Mouse (Mus musculus) brain, embryonic 14.5 days (tissue): ENCODE results near the gene Osbpl10. TPM values are rescaled to one million over a fixed set of nuclear protein-coding genes. Genes with fewer than 3 reads are reported as not detected.

Source experiments
- DNase-seq: peaks from one replicate; pipeline ENCODE4 v3.0.0-alpha.2; 2011; ENCODE audit warnings: low read depth
- CTCF ChIP-seq: fragments of 200-500 bp; IDR thresholded peaks from 2 replicates; pipeline ENCODE4 v1.5.1; 2012; ENCODE audit warnings: inconsistent platforms, mild to moderate bottlenecking, moderate library complexity, borderline replicate concordance; ENCODE audit not compliant: insufficient read depth, insufficient read length; ENCODE audit errors: extremely low read depth
- POLR2A ChIP-seq: fragments of 200-500 bp; IDR thresholded peaks from 2 replicates; pipeline ENCODE4 v1.6.1; 2012; ENCODE audit warnings: mild to moderate bottlenecking, inconsistent platforms, borderline replicate concordance; ENCODE audit not compliant: poor library complexity, insufficient read depth, insufficient read length, severe bottlenecking; ENCODE audit errors: extremely low read depth
- polyA plus RNA-seq: library from polyadenylated mRNA; depleted of rRNA; stranded (reverse); fragments of >200 nt; gene quantifications from 2 replicates; pipeline ENCODE4 v1.2.3, GENCODE M21; 2012

Osbpl10 gene
- polyA plus RNA-seq, 1 experiment: 7.3 TPM

DNA sequence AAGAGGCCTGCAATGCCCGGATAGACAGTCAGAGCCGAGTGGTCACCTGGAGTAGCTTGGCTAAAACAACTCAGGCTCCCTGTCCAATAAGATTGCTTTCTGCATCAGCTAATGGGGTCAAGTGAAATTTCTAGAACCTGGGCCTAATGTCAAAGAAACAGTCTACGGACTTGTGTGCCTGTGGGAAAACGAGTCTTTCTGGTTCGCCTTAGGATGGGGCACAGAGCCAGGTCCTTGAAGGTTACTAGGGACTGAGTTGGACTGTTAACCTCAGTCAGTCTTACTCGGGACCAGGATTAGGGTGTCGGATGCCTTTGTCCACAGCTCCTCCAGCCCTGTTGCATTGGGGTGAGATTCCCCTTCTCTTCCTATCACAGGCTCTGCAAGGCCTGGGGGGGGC, 218.7 kb downstream of the Osbpl10 start:
- DNase-seq: no peak

DNA sequence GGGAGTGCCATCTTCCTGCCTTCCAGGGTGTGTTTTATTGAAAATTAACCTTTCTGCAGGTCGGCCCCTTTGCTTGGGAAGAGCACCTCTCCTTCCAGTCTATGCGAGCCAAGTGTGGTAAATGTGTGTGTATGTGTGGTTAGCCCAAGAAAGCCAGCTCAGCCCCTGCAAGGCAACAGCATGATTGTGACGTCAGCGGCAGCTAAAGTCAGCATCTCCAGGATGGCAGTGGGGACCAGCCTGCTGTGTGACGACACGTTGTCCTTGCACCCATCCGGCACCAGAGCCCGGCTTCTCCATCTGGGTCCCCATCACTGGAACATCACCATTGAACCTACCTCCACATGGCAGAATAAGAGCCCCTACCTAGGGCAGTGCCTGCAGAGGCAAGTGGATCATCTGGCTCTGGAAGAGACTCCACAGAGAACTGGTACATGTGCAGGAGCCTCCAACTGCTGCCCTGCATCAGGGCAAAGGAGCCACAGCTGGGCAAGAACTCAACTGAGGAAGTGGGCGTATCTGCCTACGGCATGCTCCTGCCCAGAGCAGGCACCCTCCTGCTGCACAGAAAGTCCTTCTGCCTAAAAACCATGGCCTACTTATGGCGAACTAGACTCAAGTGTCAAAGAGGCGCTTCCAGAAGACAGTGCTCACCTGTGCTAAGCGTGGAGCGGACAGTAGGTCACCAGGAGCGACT, 221.9 kb downstream of the Osbpl10 start:
- no peak for DNase-seq
- TF ChIP-seq POLR2A (no peak), CTCF (no peak)

More for the DNA sequence above, 218.7 kb downstream of the Osbpl10 start:
- TF ChIP-seq POLR2A: no peak
- no peak for TF ChIP-seq CTCF

DNA sequence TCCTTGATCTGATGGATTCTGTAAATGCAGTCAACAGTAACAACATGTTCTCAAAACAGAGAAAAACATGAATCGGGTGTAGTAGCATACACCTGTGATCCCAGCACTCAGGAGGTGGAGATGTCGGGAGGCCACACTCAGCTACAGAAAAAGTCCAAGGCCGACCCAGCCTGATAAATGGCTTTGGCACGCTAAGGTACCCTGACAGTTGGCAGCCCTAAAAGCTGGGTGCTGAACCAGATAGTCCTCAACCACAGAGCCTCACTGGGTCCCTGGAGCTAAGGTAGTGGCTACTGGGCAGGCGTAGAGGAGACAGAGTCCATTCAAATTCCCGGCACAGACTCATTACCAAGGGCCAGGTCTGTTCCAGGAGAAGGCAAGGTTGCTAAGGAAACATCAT, 222.9 kb downstream of the Osbpl10 start:
- TF ChIP-seq CTCF (no peak), POLR2A (no peak)
- no peak for DNase-seq

DNA sequence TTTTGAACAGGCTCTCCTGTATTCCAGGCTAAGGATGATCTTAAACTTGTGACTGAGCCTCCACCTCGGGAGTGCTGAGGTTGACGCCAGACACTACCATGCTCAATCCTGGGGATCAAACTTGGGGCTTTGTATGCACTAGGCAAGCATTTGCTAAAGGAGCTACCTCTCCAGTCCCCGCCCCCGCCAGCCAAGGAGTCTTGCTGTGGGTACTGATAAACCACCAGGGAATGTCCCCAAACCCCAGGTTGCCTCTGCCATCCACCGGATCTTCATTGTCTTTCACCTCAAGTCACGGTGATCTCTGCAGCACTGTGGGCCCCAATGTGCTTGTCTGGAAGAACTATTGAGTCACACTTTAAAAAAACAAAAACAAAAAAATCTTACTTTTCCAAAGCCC, 224.8 kb downstream of the Osbpl10 start:
- no peak for TF ChIP-seq CTCF
- TF ChIP-seq POLR2A: no peak
- no peak for DNase-seq

DNA sequence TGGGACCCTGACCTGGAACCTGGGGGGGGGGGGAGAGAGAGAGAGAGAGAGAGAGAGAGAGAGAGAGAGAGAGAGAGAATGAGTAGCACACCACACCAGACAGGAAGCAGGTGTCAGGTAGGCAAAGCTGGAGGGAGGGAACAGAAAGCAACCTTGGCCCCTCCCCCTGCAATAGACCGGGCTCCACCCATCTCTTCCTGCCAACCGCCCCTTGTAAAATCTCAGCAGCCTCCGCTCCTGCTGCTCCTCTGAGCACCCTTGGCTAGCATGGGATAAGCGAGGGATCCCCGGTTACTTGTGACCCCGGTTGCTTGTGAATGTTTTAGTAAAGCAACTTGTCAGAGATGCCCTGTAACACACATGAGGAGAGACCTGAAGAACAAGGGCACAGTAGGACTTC, 227.1 kb downstream of the Osbpl10 start:
- DNase-seq: no peak
- TF ChIP-seq CTCF: no peak
- no peak for TF ChIP-seq POLR2A

DNA sequence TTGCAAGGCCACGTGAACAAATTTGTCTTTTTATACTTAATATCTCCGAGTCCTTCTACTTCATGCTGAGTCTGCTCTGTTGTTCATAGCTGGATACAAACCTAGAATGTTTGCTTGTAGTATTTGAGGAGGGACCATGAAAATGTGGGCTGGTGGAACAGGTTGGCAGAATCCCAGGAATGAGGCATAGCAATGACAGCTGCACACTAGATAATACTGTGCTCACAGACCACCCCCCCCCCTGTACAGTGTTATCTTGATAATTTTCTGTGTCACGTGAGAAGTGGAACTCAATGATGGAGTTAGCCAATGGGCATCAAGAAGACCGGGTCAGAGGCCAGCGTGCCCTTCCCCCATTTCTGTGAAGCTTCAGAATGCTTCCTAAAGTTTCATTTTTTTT, 227.8 kb downstream of the Osbpl10 start:
- peak; percentile 39 for DNase-seq
- TF ChIP-seq CTCF (no peak), POLR2A (no peak)

DNA sequence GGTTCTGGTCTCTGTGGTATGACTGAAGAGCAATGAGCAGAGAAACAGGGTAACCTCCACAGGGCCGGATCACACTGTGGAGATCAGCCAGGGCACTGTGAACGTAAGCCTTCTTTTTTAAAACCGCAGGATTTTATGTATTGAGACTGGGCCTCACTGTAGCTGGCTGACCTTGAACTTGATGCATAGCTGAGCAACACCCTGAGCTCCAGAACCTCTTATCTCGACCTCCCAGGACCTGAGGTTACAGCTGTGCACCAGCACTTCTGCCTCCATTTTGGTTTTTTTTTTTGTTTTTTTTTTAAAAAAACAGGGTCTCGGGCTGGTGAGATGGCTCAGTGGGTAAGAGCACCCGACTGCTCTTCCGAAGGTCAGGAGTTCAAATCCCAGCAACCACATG, 231.4 kb downstream of the Osbpl10 start:
- no peak for TF ChIP-seq POLR2A
- no peak for DNase-seq

DNA sequence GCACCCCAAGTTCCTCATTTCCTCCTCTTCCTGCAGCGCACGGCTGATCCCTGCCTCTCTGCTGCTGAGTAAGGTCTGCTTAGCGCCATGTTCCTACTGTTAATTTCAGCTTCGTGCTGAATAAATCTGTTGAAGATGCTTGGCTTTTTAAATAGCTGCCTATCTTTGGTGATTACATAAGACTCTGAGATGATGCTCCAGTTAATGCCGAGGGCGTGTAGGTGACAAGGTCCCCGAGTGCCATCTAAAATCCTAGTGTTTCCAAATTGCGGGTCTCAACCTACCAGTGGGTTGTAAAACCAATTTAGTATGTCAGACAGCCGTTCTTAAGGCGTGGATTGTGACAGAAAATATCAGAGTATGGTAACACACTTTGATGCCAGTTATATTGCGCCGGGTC, 232.2 kb downstream of the Osbpl10 start:
- DNase-seq: peak; percentile 28
- TF ChIP-seq CTCF: no peak
- no peak for TF ChIP-seq POLR2A

DNA sequence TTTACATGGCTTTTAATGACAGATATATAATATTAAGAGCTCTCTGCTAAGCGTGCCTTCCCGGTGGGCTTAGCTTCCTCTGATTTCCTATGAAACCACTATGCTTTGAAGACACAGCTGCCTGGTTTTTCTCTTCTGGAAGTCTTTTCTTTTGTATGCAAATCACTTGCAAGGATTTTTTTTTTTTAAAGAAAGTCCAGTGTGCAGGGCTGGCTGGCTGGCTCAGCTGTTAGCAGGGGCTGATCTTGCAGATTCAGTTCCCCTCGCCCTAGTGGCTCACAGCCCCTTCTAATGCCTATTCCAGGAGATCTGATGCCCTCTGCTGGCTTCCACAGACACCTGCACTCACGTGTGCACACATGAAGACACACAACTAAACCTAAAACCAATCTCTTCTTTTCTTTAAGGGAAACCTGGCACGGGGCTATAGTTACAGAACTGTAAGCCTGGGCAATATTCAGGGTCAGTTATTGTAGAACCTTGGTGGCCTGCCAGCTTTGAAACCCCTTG, 235.4 kb downstream of the Osbpl10 start:
- DNase-seq: peak; percentile 16
- TF ChIP-seq POLR2A (no peak), CTCF (0 out of 2 replicates have a peak, but pooled peaks have one; percentile 7)

DNA sequence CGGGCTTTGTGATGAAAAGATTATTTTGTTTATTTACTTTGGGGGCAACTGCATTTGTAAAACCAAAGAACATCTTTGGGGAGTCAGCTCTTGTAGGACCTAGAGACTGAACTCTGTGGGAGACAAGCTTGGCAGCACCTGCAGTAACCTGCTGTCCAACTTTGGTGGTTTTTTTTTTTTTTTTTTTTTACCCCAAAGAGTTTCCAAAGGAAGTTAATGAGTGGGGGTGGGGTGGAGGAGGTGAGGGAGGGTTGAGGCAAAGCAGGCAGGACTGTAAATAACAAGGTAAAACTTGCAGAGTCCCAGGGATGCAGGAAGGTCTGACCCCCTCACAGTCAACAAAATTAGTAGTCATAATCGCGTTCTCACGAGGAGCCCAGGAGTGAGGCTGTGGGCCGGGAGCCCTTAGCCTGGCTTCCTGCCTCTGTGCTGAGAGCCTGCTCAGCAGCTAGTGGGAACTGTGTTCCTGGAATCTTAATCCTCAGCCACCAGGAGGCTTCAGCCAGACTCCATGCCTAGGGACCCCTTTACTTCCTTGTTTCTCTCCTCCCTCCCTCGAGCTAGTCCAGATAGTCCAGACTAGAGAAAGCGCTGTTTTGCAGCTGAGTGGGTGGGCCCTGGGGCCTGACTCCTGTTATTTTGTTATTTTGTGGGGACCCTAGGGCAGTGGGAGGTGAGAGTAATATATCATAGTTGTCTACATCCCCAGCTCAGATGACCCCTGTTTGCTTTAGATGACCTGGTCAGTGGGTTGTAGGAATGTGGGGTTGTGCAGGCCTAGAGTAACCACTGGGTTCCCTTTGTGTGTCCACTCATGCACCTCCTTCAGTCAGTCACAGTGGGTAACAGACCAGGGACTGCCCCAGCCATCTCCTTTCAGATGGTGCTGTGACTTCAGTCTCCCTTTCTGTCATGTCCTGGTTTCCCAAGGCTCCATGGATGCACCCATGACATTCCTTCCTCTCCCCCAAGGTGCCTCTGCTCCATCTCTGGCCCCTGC, 236.5 kb downstream of the Osbpl10 start:
- DNase-seq: no peak
- TF ChIP-seq CTCF (no peak), POLR2A (no peak)
